Mouse (Mus musculus) layer of hippocampus, adult 8-10 months (tissue): ENCODE measurements around the gene Leap2. TPM values are rescaled to one million over a fixed set of nuclear protein-coding genes. Genes with fewer than 3 reads are reported as not detected.
"Not testable (repeated sequence)": the region's sequence is repeated elsewhere in the genome, so short reads cannot be mapped to it uniquely, and the experiment has no call there.

ENCODE experiments used
- DNase-seq, 2 experiments: peaks; one replicate each; pipeline ENCODE4 v3.0.0; 2022; ENCODE audit warnings: low spot score in 2 of 2
- total RNA-seq, 4 experiments: library from RNA; stranded (reverse); gene quantifications; 2 replicates each; pipeline ENCODE4 v1.2.4; 2022

The Leap2 gene
- total RNA-seq, 4 experiments from 2014 or later = not detected

DNA sequence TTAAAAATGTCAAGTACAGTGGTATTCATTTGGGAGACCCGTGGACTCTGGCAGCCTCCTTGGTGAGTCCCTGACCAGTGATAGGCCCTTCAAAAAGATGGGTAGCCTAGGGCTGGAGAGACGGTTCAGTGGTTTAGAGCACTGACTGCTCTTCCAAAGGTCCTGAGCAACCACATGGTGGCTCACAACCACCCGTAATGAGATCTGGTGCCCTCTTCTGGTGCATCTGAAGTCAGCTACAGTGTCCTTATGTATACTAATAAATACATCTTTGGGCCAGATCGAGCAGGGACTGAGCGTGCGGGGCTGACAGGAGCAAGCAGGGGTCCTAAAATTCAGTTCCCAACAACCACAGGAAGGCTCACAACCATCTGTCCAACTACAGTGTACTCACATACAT is 20.9 kb upstream of the Leap2 start:
- no peak for DNase-seq

DNA sequence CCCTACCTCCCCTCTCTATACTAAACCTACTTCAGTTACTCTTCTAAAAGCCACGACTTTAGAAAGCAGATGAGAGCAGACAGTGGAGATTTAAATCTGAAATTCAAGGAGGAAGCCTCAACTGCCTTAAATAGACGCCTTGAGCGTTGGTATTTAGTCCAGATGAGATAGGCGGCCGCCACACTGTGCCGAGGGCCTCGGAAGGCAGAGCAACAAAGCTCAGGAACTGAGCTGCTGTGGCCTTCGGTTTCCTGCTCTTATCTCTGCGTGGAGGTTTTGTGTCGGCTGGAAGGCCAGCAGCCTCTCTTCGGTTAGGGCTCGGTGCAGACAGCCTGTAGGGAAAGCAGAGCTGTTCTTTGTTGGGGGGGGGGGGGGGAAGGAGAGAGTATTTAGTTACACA is 19.0 kb upstream of the Leap2 start:
- DNase-seq = no peak

GRCm38 (mm10) chr11:53436338-53436737 is 13.4 kb upstream of the Leap2 start:
- DNase-seq = no peak

GRCm38 (mm10) chr11:53435504-53435903 is 12.5 kb upstream of the Leap2 start:
- DNase-seq = no peak

DNA sequence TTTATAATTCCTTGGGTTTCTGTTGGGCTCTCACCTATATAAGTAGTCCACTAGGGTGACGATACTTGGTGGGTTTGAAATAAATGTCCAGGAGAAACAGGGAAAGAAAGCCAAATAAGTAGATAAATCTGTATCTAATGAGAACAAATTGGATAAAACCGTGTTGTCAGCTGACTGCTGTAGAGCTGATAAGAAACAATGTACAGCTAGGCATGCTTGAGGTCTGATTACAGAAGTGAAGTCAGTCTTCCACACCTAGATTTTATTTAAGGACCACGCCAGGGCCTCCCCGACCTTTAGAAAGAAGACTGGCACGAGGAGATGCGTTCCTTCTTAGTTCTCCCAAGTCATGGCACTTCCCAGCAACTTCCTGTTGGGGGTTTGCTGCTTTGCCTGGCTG is 10.1 kb upstream of the Leap2 start:
- DNase-seq = no peak

GRCm38 (mm10) chr11:53431347-53432056 is 8.5 kb upstream of the Leap2 start:
- DNase-seq = no peak

GRCm38 (mm10) chr11:53430670-53431346 is 7.8 kb upstream of the Leap2 start, which contains the start of the genes Uqcrq and Gdf9:
Uqcrq (minus strand) TSS chr11:53430831.
Gdf9 (plus strand) TSS chr11:53431023.
- peak; percentile 99 to 100 for DNase-seq

- no peak for DNase-seq
These were observed 7.3 kb upstream of the Leap2 start for GRCm38 (mm10) chr11:53430300-53430669.

GRCm38 (mm10) chr11:53429182-53429581 is 6.2 kb upstream of the Leap2 start:
- DNase-seq = no peak

GRCm38 (mm10) chr11:53428716-53429057 is 5.7 kb upstream of the Leap2 start:
- DNase-seq = no peak

- no peak for DNase-seq
These were observed 5.2 kb upstream of the Leap2 start for GRCm38 (mm10) chr11:53427993-53428715.

- not testable (repeated sequence) for DNase-seq
These were observed 3.9 kb upstream of the Leap2 start for GRCm38 (mm10) chr11:53426914-53427313.

DNA sequence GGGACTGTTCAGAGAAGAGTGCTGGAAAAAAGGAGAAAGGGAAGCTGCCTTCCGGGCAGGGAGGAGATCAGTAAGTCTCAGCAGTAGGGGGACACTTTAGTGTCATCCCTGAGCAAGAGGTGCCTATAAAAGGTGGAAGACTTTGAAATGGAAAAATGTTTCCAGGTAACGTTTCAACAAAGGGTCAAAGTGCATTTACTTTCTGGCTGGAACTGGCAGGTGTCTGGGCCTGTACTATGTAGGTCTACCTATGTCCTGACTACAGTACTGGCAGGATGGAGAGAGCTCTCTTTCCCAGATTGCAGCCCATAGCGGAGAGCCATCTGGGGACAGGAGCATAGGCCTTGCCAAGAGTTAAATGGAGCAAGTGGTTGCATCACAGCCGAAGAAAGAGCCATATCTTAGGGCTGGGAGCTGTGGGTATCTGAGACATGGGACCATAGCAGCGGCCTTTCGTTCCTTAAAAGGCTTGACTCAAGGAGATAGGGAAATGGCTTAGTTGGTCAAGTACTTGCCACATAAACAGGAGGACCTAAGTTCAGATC is 2.8 kb upstream of the Leap2 start:
- no peak for DNase-seq

DNA sequence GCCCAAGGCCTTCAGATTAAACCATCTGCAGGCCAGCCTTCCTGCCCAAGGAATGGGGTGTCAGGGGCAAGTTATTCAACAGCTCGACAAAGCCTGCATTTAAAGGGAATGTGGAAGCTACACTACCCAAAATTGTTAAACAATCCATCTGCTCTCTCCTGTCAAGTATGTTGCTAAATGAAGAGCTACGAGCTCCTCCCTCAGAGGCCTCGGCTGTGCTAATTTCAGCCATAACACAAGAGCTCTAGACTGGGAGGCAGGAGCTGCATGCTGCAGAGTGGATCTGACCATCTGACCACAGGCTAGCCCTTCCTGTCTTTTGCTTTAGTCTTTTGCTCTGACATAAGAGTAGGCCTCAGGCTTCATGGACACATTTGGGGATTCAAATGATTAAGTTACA is 2.3 kb upstream of the Leap2 start:
- no peak for DNase-seq

DNA sequence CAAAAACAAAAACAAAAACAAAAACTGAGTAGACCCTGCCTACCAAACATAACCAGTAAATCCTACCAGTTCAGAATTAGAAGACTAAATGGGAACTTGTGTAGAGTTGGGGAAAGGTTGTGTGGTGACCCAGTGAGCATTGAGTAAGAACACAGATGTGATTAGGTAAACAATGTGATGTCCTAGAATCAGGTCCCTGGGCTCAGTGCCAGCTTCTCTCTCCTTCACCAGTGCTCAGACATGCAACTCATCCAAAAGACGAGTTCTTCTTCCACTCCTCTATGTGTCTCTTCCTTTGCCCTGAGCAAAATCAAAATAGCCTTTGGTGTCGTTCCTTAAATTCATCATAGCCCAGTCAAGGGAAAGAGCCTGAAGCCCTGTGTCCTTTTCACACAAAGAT is 1.9 kb upstream of the Leap2 start:
- no peak for DNase-seq

DNA sequence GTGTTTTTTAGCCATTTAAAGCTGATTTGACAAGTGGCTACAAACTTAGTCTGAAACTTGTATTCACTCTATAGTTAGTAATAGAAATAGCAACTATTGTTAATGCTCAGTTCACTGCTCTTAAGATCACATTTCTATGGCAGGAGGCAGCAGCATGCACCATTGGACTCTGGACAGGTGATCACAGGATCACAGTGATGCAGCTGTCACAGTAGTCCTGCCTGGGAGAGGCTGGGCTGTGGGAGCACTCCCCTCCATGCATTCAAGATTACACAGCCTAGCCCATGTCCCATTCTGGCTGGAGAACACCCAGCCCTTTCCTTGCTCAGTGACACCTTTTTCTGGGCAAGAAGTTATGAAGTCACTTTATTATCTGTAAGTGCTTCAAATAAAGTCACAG is 4.9 kb downstream of the Leap2 start:
- no peak for DNase-seq

DNA sequence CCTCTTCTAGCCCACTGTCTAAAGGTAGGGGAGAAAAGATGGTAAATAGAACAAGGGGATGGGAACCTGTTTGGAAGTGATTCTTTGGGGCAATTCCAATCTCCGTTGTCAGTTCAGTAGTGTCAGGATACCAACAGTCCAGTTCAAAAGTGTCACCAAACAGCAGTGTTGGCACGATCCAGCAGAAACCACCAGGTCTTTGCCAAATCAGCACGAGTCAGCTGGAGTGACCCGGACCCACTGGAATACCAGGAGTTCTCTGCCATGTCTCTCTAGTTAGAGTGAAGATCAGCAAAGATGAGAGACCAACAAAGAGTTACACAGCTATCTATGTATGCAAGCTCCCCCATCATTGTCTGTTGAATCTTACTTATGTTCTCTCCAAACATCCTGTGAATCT is 9.1 kb downstream of the Leap2 start:
- DNase-seq = no peak

- DNase-seq = no peak
These were observed 11.2 kb downstream of the Leap2 start for GRCm38 (mm10) chr11:53411738-53412137.

DNA sequence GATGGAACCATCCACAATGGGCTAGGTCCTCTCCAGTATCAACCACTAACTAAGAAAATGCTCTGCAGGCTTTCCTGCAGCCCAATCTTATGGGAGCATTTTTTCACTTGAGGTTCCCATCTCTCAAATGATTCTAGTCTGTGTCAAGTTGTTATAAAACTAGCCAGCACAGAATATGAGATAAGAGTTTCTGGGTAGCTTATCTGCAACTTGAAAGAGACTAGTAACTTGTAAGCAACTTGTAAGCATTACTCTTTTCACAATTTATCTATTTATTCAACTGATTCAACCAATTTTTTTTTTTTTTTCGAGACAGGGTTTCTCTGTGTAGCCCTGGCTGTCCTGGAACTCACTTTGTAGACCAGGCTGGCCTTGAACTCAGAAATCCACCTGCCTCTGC is 19.3 kb downstream of the Leap2 start:
- DNase-seq = no peak

- no peak for DNase-seq
These were observed 29.1 kb downstream of the Leap2 start for GRCm38 (mm10) chr11:53393856-53394255.

DNA sequence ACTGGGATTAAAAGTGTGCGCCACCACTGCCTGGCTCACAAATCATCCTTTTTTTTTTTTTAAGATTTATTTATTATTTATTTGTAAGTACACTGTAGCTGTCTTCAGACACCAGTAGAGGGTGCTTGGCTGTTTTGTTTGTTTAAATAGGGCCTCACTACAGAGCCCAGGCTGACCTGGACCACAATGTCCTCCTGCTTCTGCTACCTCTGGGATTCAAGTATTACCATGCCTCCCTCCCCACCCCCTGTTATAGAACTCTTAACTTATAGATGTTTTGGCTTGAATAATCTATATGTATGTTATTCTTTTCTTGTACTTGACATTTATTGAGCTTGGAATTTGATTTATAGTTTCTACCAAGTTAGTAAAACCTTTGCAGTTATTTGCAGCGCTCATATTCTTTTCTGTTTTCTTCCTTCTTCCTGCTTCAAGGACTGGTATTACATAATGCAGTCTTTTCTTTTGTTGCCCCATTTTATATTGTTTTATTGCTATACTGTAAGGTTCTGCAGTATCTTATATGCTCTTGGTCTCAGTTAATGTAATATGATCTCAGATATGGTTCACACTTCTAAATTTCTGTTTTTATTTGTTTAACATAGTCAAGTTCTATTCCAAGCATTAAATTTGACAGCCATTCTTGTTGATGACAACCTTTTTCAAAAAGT is 39.1 kb downstream of the Leap2 start:
- DNase-seq = no peak

DNA sequence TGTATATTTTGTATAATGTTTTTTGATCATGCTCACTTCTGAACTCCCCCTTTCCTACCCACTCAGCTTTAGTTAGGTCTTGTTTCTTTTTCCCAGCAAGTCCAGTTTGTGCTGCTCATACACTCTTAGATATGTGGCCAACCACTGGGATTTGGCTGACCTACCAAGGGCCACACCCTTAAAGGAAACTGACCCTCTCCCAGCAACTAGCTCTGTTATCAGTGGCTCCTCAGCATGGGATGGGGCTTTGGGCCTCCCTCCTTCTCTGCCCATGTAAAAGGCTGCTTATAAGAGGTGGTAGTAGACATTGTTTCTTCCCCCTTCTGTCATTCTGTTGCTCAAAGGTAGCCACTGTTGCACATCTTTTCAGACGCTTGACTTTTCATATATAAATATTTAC is 44.1 kb downstream of the Leap2 start:
- DNase-seq = no peak
